8 mouse cellular contexts compared by ENCODE assay signal in genomic region chr10:8391264-8391748, GRCm38 (mm10).
DNase-seq lines count a peak whose midpoint lies in the region; ATAC-seq lines count a peak whose summit lies in the region.

No protein-coding gene starts in this region.

- H3K4me1 ChIP-seq in forebrain, embryonic 16.5 days (replicated peaks; ENCODE audit: control insufficient read depth, insufficient read depth, low read length), result no peaks in the 10 kb centered on the region

- no peak overlapping the region for H3K9ac ChIP-seq in forebrain, embryonic 16.5 days (replicated peaks; ENCODE audit: low read depth, low read length)

- no peaks in the 10 kb centered on the region for H3K27me3 ChIP-seq in forebrain, embryonic 16.5 days (replicated peaks; ENCODE audit: control insufficient read depth, insufficient read depth, low read length)

- no peak overlapping the region for H3K4me3 ChIP-seq in forebrain, embryonic 16.5 days (replicated peaks; ENCODE audit: low read length)

- 13% methylated on average over 4 of the region's 4 CpGs for WGBS in forebrain, embryonic 16.5 days

- H3K9me3 ChIP-seq in forebrain, embryonic 16.5 days (ENCODE audit: control insufficient read depth, low read length), result no peaks in the 10 kb centered on the region

- no peak overlapping the region for H3K4me2 ChIP-seq in forebrain, embryonic 16.5 days (ENCODE audit: low read length)

- peak; percentile 7 to 59 for DNase-seq in frontal cortex, adult 2 months (ENCODE audit: extremely low spot score in 1 of 2, low spot score in 1 of 2)
- DNase-seq in frontal cortex, postnatal 25 days (ENCODE audit: low spot score in 2 of 2), result no peak
- peak; percentile 24 for DNase-seq in urinary bladder, postnatal 25 days (ENCODE audit: low spot score)
- DNase-seq in urinary bladder, postnatal 4 days (ENCODE audit: low spot score in 2 of 2), result no peak
- DNase-seq in layer of hippocampus, postnatal 14 days (ENCODE audit: low spot score in 2 of 2), result peak; percentile 19 to 86
- DNase-seq in thymus, postnatal 14 days, result no peak

- ATAC-seq in forebrain, embryonic 16.5 days, result peak; percentile 93
- no peak for ATAC-seq in inflammation-experienced regulatory T-cells, adult 6 months

- H3K36me3 ChIP-seq in forebrain, embryonic 16.5 days (ENCODE audit: control insufficient read depth, insufficient read depth), result no peaks in the 10 kb centered on the region

- H3K27ac ChIP-seq in forebrain, embryonic 16.5 days (ENCODE audit: low read length), result no peak overlapping the region

Comparison
In these comparisons a context has a peak if more than half of its experiments do, and no peak if none do; other contexts are left out.
1. DNase-seq: peak in frontal cortex, adult 2 months (2 of 2), urinary bladder, postnatal 25 days (single experiment) and layer of hippocampus, postnatal 14 days (2 of 2); none in frontal cortex, postnatal 25 days (0 of 2), urinary bladder, postnatal 4 days (0 of 2) and thymus, postnatal 14 days (single experiment).